Mouse (Mus musculus): ENCODE results near the gene Myt1l. TPM values are rescaled to one million over a fixed set of nuclear protein-coding genes. Genes with fewer than 3 reads are reported as not detected.

Gene Myt1l
- polyA plus RNA-seq, 1 experiment from 2014 or later, result 228 TPM

DNA sequence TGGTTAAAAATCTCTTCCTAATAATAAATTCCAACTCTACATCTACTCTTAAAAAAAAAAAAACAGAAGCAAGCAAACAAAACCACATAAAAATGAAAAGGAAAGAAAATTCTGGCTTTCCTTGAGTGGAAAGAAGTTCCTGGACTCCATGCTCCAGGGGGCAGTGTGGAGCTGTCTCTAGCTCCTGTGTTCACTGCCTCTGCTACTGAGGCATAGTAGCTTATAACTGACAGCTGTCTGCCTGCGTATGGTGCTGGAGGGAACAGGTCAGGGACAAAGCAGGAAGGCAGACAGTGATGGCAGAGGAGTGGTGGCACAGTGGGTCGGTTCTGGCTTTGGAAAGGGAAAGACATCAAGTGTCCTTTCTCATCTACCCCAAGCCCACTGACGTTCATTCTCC lies 398.7 kb downstream of the Myt1l start:
- no peak overlapping the region for H3K4me2 ChIP-seq
- no peaks in the 10 kb centered on the region for H3K4me1 ChIP-seq
- no peak for ATAC-seq (ENCODE audit: low FRiP score)
- H3K4me3 ChIP-seq (replicated peaks), result no peak overlapping the region
- 38% methylated on average over 3 of the region's 3 CpGs for WGBS
- no peaks in the 10 kb centered on the region for H3K27me3 ChIP-seq (replicated peaks)
- no peak overlapping the region for H3K9ac ChIP-seq (replicated peaks)
- H3K27ac ChIP-seq (replicated peaks), result 0 out of 2 replicates have a peak overlapping the region, but pooled peaks have one; percentile 3
- peaks cover 8% of the 10 kb centered on the region for H3K36me3 ChIP-seq
- no peaks in the 10 kb centered on the region for H3K9me3 ChIP-seq (replicated peaks)

DNA sequence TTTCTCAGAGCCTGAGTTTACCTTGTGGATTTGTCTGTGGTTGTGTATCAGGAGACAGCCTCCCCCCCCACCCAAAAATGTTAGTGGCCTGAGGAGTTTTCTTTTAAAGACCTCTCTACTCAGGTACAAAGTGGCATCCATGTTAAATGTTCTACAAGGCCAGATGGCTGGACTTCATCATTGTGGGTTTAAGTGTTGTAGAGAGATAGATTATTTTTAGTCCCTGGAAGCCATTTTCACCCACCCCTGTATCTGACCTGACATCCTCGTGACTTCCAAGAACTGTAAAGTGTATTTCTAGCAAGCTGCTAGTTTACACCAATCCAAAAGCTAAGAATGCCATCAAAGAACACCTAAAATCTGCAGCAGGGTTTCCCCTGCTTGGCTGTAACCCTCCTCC lies 402.4 kb downstream of the Myt1l start:
- 73% methylated on average over 1 of the region's 1 CpGs for WGBS
- Histone ChIP-seq H3K9me3 (replicated peaks) (no peaks in the 10 kb centered on the region), H3K4me2 (no peak overlapping the region), H3K27ac (replicated peaks) (no peak overlapping the region), H3K36me3 (no peaks in the 10 kb centered on the region), H3K4me3 (replicated peaks) (no peak overlapping the region), H3K27me3 (replicated peaks) (no peaks in the 10 kb centered on the region), H3K9ac (replicated peaks) (no peak overlapping the region), H3K4me1 (no peaks in the 10 kb centered on the region)
- no peak for ATAC-seq (ENCODE audit: low FRiP score)

DNA sequence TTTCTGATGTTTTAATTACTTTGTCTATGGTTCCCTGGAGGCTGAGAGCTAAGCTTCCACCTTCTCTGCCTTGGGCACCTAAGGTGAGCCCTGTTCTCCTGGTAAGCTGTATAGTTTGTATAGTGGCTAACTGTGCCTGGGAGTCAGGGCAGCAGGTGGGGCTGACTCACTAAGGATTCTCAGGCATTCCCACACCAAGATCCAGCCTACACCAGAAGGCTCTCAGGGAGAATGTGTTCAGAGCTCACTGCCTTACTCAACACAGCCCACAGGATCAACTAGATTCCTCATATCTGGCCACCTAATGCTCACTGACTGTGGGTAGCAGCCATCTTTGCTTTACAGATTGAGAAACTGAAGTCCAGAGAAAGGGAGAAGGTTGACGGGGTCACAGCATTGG lies 404.8 kb downstream of the Myt1l start:
- Histone ChIP-seq H3K4me1 (peaks cover 9% of the 10 kb centered on the region), H3K4me3 (replicated peaks) (no peak overlapping the region), H3K4me2 (no peak overlapping the region), H3K27ac (replicated peaks) (no peak overlapping the region), H3K27me3 (replicated peaks) (no peaks in the 10 kb centered on the region), H3K36me3 (no peaks in the 10 kb centered on the region), H3K9ac (replicated peaks) (no peak overlapping the region), H3K9me3 (replicated peaks) (no peaks in the 10 kb centered on the region)
- WGBS, result 100% methylated on average over 1 of the region's 1 CpGs
- no peak for ATAC-seq (ENCODE audit: low FRiP score)

DNA sequence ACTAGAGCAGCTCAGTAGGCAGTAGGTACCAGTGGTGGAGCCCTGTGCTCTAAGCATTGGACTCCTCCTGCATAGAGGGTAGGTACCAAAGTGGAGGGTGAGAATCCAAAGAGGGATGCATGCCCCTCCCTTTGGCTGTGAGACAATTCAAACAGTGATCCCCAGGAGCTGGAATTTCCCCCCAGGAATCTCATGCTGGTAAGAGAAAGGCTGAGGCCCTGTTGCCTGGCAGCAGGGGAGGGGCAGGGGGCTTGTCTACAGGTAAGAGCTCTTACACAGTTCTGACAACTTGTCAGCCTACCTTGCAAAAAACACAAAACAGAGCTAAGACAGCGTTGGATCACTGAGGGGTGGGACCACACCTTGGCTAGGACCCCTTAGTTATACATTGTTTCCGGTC lies 405.3 kb downstream of the Myt1l start:
- 75% methylated on average over 2 of the region's 2 CpGs for WGBS
- no peak for ATAC-seq (ENCODE audit: low FRiP score)
- Histone ChIP-seq H3K36me3 (no peaks in the 10 kb centered on the region), H3K9me3 (replicated peaks) (no peaks in the 10 kb centered on the region), H3K4me1 (peaks cover 9% of the 10 kb centered on the region), H3K9ac (replicated peaks) (no peak overlapping the region), H3K4me2 (no peak overlapping the region), H3K27ac (replicated peaks) (no peak overlapping the region), H3K4me3 (replicated peaks) (no peak overlapping the region), H3K27me3 (replicated peaks) (no peaks in the 10 kb centered on the region)

DNA sequence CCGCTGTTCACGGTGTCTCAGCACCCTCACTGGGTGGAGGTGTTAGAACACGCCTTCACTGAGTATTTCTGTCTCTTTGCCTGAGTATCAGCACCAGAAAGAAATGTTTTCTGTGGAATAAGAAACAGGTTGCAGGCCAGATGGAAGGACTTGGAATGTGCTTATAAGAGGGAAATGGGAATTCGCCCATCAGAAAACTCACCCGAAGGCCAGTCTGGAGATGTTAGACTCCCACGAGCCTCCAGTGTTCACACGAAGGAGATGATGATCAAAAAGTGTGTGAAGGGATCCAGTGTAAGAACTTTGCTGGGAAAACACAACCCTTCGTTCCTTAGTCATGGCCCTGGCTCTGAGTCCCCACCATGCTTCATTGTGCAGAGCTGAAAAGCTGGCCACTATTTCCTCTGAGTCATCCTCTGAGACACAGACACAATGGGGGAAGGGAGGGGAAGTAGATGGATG lies 406.0 kb downstream of the Myt1l start:
- no peaks in the 10 kb centered on the region for H3K36me3 ChIP-seq
- peaks cover 15% of the 10 kb centered on the region for H3K4me1 ChIP-seq
- no peaks in the 10 kb centered on the region for H3K9me3 ChIP-seq (replicated peaks)
- ATAC-seq (ENCODE audit: low FRiP score), result no peak
- no peak overlapping the region for H3K9ac ChIP-seq (replicated peaks)
- H3K27me3 ChIP-seq (replicated peaks), result no peaks in the 10 kb centered on the region
- WGBS, result 75% methylated on average over 8 of the region's 8 CpGs
- no peak overlapping the region for H3K4me3 ChIP-seq (replicated peaks)
- H3K4me2 ChIP-seq, result no peak overlapping the region
- H3K27ac ChIP-seq (replicated peaks), result no peak overlapping the region

DNA sequence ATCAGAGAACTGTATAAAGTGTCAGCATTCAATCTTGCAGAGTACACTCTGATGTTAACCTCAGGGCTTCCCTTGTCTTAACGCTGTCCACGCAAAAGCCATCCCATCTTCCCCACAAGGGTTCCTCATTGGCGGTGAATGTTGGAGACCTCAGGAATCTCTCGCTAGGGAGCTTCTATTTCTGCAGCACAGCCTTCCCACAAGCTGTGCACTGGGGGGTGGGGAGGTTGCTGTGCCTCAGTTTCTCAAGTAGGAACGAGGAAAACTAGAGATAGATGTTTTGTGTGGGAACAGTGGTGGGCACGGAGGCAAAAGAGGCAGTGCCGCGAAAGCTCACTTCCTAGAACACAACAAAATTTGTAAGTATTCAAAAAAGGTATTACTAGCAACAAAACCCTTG lies 409.1 kb downstream of the Myt1l start, which contains the start of gene Pxdn:
Pxdn (plus strand) TSS at position 301 of the 400 bp plus-strand sequence.
- Histone ChIP-seq H3K4me2 (peak within 1 kb of the TSS; percentile 84), H3K27me3 (replicated peaks) (no peaks in the 10 kb centered on the region), H3K4me1 (peaks cover 46% of the 10 kb centered on the region), H3K4me3 (replicated peaks) (peak within 1 kb of the TSS; percentile 85), H3K9ac (replicated peaks) (peak within 1 kb of the TSS; percentile 89), H3K9me3 (replicated peaks) (no peaks in the 10 kb centered on the region), H3K36me3 (no peaks in the 10 kb centered on the region), H3K27ac (replicated peaks) (peak within 1 kb of the TSS; percentile 89)
- ATAC-seq (ENCODE audit: low FRiP score), result no peak
- WGBS, result 28% methylated on average over 8 of the region's 8 CpGs

DNA sequence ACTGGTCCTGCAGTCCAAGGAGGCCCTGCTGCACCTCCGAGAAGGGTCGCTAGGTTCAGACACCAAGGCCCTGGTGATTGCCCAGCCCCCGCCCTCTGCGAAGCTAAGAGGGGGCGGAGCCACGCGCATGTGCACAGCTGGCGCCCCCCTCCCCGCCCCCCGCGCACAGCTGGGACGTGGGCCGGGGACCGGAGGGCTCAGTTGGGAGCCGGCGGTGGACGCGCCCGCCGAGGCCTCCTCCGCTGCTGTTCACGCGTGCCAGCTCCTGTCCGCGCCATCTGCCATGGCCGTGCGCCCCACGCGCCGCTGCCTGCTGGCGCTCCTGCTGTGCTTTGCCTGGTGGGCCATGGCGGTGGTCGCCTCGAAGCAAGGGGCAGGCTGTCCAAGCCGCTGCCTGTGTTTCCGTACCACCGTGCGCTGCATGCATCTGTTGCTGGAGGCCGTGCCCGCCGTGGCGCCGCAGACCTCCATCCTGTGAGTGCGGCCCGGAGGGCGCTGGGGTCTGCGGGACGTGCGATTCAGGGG lies 409.7 kb downstream of the Myt1l start:
- peak; percentile 91 for ATAC-seq (ENCODE audit: low FRiP score)
- under 1% methylated on average over 46 of the region's 49 CpGs for WGBS
- Histone ChIP-seq H3K4me1 (peaks cover 46% of the 10 kb centered on the region), H3K27me3 (replicated peaks) (no peaks in the 10 kb centered on the region), H3K36me3 (no peaks in the 10 kb centered on the region), H3K4me3 (replicated peaks) (peak overlapping the region; percentile 85), H3K9ac (replicated peaks) (peak overlapping the region; percentile 89), H3K9me3 (replicated peaks) (no peaks in the 10 kb centered on the region), H3K27ac (replicated peaks) (peak overlapping the region; percentile 89), H3K4me2 (peak overlapping the region; percentile 84)

DNA sequence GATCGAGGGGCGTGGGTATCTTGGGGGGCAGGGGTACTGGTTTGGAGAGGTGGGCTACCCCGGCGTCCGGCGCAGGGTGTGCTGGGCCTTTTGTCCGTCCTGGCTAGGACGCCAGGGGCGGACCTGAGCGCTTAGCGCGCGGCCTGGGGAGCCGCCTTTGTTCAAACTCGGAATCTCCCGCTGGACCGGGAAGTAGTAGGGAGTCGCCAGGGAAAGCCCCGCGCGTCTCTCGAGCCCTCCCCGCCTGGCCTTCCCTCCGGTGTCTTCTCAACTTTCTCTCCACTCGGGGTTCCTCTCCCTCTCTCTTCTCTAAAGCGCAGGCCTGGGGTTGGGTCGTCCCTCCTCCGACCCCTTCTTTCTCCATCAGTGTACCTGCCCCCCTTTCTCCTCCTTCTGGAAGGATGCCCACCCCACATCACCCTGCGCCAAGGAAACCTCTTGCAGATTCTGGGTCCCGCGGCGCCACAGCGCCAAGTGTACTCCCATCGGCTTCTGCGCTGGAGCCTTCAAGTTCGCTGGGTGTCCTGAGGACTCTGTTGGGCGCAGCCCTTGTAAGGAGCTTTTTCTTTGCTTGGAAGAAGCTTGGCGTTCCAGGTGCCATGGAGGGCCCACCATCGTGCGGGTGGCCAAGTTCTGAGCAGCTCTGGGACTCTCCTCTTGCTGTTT lies 410.3 kb downstream of the Myt1l start:
- Histone ChIP-seq H3K9me3 (replicated peaks) (no peaks in the 10 kb centered on the region), H3K36me3 (no peaks in the 10 kb centered on the region), H3K4me2 (peak overlapping the region; percentile 84), H3K4me3 (replicated peaks) (peak overlapping the region; percentile 85), H3K27me3 (replicated peaks) (no peaks in the 10 kb centered on the region), H3K9ac (replicated peaks) (peak overlapping the region; percentile 89), H3K27ac (replicated peaks) (peak overlapping the region; percentile 89), H3K4me1 (peaks cover 46% of the 10 kb centered on the region)
- WGBS, result under 1% methylated on average over 40 of the region's 40 CpGs
- peak; percentile 81 for ATAC-seq (ENCODE audit: low FRiP score)

DNA sequence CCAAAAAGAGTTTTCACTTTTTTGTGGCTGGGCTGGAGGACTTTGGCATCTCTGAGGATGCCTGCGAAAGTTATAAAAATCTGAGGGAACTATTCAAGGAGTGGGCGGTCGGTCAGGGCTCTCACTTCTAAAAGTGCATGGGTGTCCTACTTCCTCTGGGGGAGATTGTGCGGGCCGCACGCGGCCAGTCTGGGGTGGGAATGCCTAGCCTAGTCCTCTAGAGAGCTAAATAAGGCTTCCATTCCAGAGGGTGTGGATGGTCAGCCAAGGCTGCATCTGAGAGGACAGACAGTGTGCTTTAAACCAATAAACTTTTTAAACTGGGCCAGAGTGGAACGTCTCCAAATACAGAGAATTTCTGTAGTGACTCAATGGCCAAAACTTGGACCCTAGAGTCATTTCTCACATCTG lies 411.1 kb downstream of the Myt1l start:
- peak overlapping the region; percentile 89 for H3K27ac ChIP-seq (replicated peaks)
- no peaks in the 10 kb centered on the region for H3K9me3 ChIP-seq (replicated peaks)
- WGBS, result 9% methylated on average over 8 of the region's 8 CpGs
- peak overlapping the region; percentile 89 for H3K9ac ChIP-seq (replicated peaks)
- peak overlapping the region; percentile 84 for H3K4me2 ChIP-seq
- peak overlapping the region; percentile 85 for H3K4me3 ChIP-seq (replicated peaks)
- no peak for ATAC-seq (ENCODE audit: low FRiP score)
- H3K4me1 ChIP-seq, result peaks cover 46% of the 10 kb centered on the region
- no peaks in the 10 kb centered on the region for H3K36me3 ChIP-seq
- no peaks in the 10 kb centered on the region for H3K27me3 ChIP-seq (replicated peaks)

DNA sequence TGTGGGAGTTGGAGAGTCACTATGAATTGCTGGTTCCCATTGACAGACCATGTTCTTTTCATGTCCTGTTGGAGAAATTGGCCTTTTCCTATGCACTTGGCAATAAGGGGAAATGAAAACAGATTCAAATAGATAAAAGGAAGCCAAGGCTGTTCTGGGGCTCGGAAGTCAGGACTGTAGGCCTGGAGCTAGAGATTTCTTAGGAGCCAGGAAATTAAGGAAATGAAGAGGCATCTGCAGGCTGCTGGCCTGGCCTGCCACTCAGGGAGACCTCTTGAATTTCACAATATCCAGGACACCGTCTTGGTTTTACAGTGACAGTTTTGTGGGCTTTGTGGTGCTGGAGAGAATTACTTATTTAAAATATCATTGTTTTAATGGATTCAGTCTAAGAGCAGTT lies 414.3 kb downstream of the Myt1l start:
- Histone ChIP-seq H3K27ac (replicated peaks) (no peak overlapping the region), H3K4me2 (no peak overlapping the region), H3K36me3 (no peaks in the 10 kb centered on the region), H3K4me1 (peaks cover 50% of the 10 kb centered on the region), H3K4me3 (replicated peaks) (no peak overlapping the region), H3K27me3 (replicated peaks) (no peaks in the 10 kb centered on the region), H3K9me3 (replicated peaks) (no peaks in the 10 kb centered on the region), H3K9ac (replicated peaks) (no peak overlapping the region)
- whole genome bisulfite sequencing, result 90% methylated on average over 2 of the region's 2 CpGs
- no peak for ATAC-seq (ENCODE audit: low FRiP score)

DNA sequence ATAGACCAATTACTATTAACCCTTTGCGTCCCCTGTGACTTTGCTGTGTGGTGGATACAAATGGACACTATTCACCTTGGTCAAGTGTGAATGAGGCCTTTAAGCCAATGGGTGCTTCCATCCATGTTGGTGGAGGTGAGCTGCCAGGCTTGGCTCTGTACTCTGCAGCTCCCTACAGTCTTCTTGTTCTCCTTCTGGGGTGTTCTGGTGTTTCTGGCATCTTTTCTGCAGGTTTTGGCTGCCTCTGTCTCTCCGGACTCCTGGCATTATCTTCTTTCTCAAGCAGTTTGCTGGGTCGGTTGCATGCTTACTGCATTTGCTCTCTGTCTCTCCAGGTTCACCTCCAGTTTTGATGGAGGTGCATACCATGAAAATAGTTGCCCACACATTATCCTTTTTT lies 416.5 kb downstream of the Myt1l start:
- no peak overlapping the region for H3K27ac ChIP-seq (replicated peaks)
- H3K4me2 ChIP-seq, result no peak overlapping the region
- H3K9ac ChIP-seq (replicated peaks), result no peak overlapping the region
- peaks cover 35% of the 10 kb centered on the region for H3K4me1 ChIP-seq
- no peak overlapping the region for H3K4me3 ChIP-seq (replicated peaks)
- H3K36me3 ChIP-seq, result no peaks in the 10 kb centered on the region
- no peaks in the 10 kb centered on the region for H3K27me3 ChIP-seq (replicated peaks)
- 86% methylated on average over 3 of the region's 3 CpGs for WGBS
- no peaks in the 10 kb centered on the region for H3K9me3 ChIP-seq (replicated peaks)
- no peak for ATAC-seq (ENCODE audit: low FRiP score)

DNA sequence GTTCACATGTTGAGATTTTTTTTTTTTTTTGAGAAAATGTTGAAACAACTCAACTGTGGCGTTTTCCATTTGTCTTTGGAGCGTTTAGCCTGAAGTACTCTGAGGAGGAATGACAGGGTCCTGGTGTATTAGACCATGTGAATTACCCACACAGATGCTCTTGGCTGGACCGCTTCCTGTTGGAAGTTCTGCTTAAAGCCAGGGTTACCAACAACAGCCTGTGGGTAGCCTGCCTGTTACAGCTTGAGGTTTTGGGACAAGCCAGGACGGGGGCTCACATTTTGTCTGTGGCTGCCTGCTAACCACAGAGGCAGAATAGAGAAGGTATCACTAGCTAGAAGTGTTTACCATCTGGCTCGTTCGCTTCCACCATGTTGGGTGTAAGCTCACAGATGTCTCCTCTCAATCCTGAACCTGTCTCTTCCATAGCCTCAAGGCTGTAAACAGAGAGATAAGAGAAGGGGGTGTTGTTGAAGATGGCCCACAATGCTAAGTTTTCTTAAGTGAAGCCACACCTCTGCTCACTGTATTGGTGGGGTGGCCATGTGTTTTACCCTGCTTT lies 417.1 kb downstream of the Myt1l start:
- no peak for ATAC-seq (ENCODE audit: low FRiP score)

More for the DNA sequence above, 417.1 kb downstream of the Myt1l start:
- Histone ChIP-seq H3K4me3 (replicated peaks) (no peak overlapping the region), H3K27ac (replicated peaks) (no peak overlapping the region), H3K27me3 (replicated peaks) (no peaks in the 10 kb centered on the region), H3K36me3 (no peaks in the 10 kb centered on the region), H3K4me2 (no peak overlapping the region), H3K4me1 (peaks cover 29% of the 10 kb centered on the region), H3K9ac (replicated peaks) (no peak overlapping the region), H3K9me3 (replicated peaks) (no peaks in the 10 kb centered on the region)
- 80% methylated on average over 6 of the region's 6 CpGs for WGBS
